Mouse (Mus musculus): ENCODE measurements around the gene Susd4.
A peak's percentile ranks its signal among the peaks of the same experiment; 100 is the strongest.

Gene Susd4

DNA sequence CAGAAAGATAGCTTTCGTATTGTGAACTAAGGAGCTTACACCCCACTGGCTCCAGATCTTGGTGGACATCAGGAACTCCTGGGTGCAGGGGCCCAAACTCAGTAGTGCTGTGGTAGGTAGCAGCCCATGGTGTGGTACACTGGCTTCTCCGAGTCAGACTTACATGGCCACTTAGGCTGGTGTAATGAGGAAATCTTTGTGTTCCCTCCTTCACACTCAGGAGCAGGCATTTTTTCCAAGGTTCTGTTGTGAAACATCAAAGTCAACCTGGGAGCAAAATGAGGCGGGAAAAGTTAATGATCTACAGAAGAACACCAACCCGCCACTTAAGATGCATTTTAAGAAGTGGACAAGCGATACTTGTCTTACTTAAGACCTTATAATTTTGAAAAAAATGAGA lies 21.8 kb downstream of the Susd4 start:
- DNase-seq (ENCODE audit: extremely low read depth, low read depth, low spot score): no peak

DNA sequence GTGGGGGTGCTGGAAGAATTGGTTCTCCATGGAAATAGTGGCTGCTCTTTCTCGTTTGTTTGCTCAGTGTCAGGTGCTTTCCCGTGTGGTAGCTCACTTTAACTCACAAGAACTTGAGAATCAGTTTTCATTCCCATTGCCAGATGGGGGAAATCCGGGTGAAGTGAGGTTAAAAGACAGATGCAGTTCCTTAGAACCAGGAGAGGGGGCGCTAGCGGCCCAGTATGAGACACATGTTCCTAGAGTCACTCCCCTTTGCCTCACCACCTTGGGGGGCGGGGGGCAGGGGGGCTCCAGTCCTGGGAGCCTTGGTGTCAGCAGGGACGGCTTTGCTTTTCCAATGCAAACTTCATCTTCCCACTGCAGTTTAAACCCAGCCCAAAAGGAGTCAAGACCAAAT lies 23.4 kb downstream of the Susd4 start:
- no peak for DNase-seq (ENCODE audit: extremely low read depth, low read depth, low spot score)

DNA sequence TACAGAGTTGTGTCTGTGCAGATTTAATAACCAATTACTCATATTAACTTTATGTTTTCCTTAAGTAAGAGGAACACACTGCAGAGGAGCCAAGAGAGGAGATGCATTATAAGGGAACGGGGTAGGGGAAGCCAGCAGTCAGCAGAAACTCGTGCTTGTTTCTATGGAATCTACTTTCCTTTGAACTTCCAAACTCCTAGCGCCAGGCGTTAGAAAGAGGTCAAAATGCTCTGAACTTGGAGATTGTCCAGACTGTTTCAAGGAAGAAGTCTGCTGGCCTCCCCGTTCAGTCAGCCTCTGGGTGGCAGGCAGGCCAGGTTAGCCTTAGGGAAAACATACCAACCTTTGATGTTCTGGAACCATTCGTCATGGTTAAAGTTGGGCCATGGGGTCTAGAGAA lies 25.2 kb downstream of the Susd4 start:
- DNase-seq (ENCODE audit: extremely low read depth, low read depth, low spot score): no peak

DNA sequence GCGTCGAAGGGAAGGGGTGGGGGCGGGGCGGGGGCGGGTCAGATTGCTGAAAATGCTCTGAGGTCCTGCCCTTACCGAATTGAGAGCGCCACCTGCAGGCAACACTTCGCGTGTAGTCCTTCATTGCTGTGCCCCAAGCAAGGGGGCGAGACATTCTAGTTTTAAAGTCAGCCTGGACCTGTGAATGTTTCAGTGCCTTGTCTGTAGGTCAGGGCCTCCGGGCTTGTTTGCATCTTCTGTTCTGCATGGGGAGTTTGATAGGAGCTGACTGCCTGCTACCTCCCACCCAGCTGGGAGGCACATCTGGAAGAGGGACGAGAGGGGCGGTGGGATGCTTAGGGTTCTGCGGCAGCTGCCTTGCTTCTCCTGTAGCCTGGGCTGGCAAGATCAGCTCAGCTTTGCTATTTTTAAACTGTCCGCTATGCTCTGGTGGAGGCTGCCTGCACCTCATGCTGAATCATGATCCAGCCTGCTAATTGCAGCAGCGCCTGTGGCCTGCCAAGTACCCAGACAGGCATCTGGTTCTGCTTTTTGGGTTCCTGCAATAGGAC lies 28.9 kb downstream of the Susd4 start:
- DNase-seq (ENCODE audit: extremely low read depth, low read depth, low spot score): no peak

DNA sequence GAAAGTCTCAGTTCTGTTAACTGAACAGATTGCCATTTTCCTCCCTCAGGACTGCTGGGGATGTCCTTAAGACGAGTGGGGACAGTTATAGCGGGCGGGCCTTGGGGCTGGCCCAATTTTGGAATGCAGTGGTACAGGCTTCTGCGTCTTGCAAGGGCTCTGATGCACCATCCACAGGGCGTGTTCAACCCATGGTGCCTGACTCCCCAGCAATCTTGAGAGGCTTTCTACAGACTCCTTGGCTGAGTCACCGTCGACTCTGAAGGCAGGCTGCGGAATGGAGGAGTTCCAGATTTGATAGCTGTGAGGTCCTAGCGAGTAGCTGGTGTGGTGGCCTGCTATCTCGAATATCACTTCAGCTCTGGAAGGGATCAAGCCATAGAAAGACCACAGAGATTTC lies 30.6 kb downstream of the Susd4 start:
- no peak for DNase-seq (ENCODE audit: extremely low read depth, low read depth, low spot score)

DNA sequence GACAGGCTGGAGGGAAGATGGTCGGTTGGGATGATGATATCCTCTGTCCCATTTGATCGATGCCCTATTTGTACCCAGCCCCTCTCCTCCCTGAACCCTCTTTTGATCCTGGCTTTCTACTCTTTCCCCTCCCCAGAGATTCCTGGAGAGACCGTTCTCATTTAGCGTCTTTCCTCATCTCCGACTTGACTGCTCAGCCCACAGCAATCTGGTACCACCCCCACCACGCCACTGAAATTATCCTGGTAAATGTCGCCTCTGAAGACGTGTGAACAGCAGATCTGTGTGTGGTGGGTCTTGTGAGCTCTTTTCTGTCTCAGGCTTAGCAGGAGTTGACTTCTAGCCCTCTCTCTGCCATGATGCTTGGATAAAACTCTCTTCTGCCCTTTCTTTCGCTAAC lies 31.0 kb downstream of the Susd4 start:
- no peak for DNase-seq (ENCODE audit: extremely low read depth, low read depth, low spot score)

DNA sequence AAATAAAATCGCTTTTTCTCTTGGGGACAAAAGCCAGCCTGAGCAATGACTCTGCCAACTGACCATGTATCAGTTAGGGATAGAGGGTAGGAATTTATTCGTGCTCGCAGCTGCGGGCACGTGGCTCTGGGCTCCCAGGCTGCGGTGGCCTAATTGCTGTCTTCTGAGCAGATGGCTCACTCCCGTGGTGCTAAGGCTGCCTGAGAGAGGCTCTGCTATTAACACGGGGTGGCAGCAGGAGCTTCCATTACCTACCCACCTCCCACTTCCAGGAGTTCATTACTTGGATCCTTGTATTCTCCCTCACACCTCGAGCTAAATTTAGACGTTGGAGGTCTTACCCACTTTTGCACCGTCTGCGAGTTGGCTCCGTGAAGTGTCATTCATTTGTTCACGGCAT lies 33.4 kb downstream of the Susd4 start:
- no peak for DNase-seq (ENCODE audit: extremely low read depth, low read depth, low spot score)

DNA sequence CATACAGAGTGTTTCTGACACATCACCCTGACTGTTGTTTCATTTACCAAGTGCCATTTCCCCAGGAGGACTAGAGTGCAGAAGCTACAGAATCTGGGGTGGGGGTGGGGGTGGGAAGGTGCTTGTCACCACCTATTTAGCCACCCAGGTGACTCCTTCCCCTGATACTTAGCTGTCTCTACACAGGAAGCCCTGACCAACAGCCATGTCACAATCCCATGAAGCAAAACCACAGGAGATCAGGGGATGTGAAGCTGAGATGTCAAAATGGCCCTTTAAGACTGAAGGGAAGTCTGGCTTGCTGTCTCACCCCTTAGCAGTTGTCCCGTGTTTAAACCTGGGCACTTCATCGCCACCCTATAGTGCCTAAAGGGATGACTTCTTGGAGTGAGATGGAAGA lies 37.9 kb downstream of the Susd4 start:
- no peak for DNase-seq (ENCODE audit: extremely low read depth, low read depth, low spot score)

DNA sequence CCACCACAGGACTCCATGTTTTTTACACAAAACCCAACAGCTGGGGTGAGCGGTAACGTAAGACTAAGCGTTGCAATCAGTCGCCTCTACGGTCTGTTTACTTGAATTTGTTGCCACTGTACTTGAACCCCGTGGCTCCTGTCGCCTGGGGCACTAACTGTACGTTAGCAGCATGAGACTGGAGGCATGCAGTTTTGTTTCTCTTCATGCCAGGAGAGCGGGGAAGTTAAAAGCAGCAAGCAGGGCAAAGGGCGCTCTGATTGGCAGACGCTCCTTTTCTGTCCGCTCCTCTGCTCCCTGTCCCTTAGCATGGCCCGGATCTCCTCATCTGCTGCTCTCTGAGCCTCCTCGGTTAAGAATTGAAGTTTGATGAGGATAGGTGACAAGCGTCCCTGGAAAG lies 39.2 kb downstream of the Susd4 start:
- DNase-seq (ENCODE audit: extremely low read depth, low read depth, low spot score): no peak

DNA sequence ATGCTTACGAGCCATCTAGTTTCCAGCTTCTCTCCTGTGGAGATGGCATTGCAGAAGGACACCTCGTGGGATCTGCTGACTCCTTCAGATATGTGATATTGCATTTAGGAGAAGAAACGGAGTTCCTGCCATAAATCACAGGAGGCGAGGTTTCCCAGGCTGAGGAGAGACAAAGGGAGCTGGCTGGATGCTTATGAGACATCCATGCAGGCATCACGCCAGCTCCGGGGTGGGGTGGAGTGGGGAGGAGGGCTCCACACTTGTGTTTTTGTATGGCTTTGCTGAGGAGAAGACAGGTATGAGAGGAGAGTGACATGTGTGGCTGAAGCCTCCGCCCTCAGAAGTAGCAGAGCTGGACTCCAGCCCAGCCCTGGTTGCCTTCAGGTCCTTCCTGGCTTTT lies 50.3 kb downstream of the Susd4 start:
- no peak for DNase-seq (ENCODE audit: extremely low read depth, low read depth, low spot score)

DNA sequence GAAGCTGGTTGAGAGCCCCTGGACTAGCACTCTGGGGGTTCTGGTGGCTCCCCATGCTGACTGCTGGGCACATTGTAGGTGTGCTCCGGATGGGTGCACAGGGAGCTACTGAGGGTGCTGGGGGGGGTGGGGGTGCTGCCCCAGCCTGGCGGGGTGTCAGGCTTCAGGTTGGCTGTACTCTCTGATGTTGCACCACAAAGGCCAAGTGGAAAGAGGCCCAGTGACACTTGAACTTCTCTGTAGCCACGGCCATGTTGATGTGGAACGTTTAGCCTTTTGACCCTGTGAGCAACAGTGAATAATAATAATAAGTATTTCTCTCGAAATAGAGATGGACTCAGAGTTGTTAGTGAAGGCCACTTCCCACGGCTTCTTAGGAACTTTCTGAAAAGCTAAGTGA lies 50.9 kb downstream of the Susd4 start:
- no peak for DNase-seq (ENCODE audit: extremely low read depth, low read depth, low spot score)

DNA sequence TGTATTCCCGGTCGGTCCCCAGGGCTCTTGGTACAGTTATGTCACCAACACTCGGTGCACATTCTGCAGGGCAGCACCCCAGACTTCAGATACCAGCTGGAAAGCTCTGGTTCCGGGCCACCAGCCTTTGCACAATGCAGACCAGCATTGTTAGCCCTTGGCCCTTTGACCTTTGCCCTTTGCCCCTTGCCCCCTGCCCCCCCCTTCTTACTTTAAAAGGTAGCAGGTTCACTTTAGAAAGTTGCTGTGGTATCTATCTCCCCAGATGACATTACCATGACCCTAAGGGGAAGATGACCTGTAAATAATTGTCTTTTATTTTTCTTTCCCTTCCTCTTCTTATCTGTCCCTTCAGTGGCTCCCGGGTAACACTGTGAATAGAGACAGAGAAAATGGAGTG lies 53.4 kb downstream of the Susd4 start:
- no peak for DNase-seq (ENCODE audit: extremely low read depth, low read depth, low spot score)

DNA sequence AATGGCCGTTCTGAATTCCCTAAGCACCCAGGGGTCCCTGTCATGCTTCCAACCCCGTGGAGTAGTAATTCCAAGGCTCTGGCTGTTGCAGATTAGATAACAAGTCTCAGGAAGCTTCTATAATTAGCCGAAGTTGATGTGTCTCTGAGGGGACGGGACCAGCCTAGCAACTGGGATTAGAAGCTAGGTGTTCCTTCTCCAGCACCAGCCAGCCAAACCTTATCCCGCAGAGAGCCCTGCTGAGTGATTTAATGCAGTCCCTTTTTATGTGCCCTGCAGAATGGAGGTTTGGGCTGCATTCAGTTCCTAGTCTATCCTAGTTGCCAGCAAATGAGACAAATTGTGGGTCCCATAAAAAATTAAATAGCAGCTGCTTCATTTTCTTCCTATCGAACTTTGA lies 54.0 kb downstream of the Susd4 start:
- DNase-seq (ENCODE audit: extremely low read depth, low read depth, low spot score): no peak

DNA sequence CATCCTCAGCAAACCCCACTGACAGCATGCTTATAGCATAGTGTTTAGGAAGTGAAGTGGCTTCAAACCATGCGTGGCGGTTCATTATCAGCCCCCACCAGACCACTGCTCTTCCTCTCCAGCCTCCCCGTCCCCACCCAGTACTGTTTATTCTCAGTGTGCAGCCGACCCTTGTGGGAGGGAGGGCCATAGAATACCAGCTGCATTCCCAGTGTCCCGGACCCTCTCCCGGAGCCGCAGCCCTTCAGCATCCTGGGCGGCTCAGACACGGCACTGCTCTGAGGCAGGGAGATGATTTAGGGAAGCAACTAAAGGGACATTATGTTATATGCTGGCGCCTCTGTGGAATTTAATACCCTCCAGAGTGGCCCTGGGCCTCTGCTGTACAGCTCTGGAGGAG lies 55.3 kb downstream of the Susd4 start:
- no peak for DNase-seq (ENCODE audit: extremely low read depth, low read depth, low spot score)

DNA sequence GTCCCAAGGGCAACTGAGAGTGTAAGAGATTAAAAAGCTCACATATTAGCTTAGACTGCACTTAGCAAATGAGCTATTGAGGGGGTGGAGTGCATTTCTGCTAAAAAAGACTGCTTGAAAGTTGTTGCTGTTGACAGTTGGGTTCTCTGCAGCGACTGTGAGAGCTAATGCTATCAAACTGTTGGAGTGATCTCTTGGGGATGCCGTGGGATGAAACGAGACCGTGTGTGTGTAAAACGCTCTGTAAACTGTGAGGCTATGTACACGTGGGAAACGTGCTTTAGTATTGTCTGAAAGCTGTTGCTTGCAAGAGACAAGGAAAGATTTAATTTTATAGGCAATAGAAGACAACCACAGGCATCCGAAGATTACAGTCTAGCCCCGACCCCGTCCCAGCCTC lies 59.1 kb downstream of the Susd4 start:
- no peak for DNase-seq (ENCODE audit: extremely low read depth, low read depth, low spot score)

DNA sequence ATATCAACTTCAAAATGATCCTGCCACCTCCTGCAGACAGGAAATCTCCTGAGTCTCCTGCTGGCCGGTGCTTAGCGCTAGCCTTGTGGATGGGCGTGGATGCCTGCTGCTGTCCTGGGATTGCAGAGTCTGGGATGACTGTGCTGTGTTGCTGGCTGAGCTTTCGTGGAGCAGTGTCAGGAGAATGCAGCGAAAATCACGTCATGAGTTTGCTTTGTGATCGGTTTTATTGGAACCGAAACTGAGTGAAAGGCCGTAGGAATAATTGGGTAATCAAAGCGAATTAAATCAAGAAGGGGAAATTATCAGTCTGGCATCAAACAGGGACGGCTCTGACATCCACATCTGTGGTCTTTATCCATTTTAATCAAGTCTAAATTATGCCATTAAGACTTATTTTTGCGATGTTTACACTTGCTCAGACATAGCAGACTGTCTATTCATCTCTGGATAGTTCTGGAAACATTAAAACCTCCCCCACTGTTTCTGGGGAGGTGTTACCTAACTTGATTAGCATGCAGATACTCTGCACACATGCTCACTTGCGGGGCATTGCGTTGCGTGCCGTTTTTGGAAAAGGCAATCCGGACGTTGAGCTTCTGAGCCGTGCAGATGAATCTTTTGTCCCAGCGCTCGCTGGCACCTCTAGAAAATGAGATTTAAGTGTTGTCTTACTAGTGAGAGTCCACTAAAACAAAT lies 60.2 kb downstream of the Susd4 start:
- DNase-seq (ENCODE audit: extremely low read depth, low read depth, low spot score): no peak

DNA sequence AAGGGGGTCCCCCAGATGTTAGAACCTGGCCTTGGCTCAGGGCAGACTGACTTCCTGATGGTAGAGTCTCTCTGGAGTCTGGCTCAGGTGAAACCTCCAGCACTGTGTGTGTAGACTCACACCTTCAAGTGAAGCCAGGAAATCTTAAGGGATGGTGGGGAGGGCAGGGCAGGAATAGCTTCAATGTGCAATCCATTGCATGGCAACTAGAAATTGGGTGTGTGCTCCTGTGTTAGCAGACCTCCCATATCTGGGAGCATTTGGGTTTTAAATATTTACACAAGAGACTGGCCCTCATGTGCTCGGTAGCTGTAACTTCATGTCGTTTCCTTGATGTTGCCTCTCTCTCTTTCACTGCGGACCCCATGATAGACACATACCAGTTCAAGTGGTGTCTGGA lies 62.9 kb downstream of the Susd4 start:
- no peak for DNase-seq (ENCODE audit: extremely low read depth, low read depth, low spot score)

DNA sequence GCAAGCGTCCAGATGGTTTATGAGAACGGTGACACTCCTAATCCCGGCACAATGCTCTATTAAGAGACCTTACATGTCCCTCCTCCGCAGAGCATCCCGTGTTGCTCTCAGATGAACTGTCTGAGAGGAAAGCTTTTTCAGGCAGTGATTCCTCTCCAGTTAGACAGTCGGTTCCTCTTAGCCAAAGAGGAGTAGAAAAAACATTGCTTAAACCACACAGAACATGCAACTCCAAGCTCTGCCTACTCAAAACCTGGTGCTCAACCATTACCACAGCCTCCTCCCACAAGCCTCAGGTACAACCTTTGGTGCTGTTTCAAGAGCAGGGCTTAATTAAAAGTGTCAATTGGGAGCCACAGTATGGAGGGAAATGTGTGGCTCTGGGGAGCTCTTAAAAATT lies 74.4 kb downstream of the Susd4 start:
- DNase-seq (ENCODE audit: extremely low read depth, low read depth, low spot score): peak; percentile 1

DNA sequence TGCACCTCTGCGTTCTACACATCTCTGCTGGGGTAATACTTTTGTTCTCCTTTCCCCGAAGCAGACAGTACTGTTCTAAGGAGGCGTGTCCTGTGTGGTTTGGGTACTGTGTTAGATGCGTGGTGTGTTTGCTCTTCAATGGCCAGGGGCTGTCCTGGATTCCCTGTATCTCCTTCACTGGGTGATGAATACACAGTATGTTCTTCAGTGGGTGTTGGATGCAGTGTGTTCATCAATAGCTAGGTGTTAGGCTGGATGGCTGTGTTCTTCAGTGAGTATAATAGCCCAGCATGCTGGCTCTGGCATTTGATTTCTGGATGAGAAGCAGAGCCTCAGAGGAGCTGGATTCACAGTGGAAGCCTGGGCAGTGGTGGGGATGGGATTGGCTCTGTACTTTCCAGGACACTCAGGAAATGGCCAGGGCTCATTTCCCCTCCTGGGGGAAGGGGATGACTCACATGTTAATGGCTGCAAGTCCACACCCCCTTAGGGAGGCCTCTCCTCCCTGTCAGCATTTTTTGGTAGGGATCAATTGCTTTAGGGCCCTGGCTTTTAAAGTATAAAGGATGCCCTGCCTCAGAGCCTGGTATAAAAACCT lies 75.8 kb downstream of the Susd4 start:
- DNase-seq (ENCODE audit: extremely low read depth, low read depth, low spot score): no peak

DNA sequence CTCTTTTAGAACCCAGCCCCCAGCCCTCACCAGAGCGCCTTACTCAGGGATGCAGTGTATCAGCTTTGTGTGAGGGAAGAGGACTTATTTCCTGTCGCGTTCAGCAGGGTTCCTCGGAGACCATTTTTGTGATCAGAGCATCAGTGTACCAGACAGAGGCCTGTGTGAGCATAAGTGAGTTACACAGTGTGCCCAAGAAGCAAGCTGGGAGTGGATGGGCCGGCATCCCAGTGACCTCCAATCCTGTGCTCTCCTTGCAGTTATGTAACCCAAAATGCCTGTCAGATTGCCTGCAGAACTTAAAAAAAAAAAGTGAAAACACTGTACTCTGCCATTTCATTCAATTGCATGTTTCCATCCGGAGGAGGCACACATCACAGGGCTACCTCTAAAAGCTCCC lies 76.4 kb downstream of the Susd4 start:
- no peak for DNase-seq (ENCODE audit: extremely low read depth, low read depth, low spot score)

DNA sequence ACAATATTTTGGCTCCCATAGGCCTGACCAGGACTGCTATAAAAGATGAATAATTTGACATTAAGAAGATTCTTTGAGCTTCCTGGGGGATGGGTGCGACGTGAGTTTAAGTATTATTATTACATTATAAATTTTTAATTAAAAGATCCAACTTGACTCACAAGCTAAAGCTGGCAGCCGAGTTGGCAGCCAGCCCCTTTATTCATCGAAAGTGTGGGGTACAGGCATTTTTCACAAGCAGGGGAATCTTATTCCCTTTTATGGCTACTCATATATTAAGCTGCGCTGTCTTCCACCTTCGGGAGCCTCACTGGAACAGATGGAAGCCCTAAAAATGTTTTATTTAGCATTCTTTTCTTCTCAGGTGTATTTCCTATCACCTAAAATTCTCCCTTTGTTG lies 76.9 kb downstream of the Susd4 start:
- no peak for DNase-seq (ENCODE audit: extremely low read depth, low read depth, low spot score)

DNA sequence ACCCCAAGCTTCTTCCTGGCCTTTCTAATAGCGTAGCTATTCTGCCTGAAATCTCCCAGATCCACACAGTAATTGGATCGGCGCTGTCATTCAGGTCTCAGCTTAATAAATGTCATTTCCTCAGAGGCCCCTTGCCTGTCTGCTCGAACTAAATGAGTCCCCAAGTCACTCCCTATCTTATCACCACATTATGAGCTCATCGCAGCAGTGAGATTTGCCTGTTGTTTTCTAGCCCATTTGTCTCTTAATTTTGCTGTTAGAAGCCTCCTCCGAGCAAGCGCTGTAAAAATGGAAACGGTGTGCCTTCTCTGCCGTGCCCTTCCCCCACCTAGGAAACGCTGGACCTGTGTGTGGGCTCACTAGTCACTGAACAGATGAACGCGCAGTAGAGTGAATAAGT lies 85.9 kb downstream of the Susd4 start:
- DNase-seq (ENCODE audit: extremely low read depth, low read depth, low spot score): no peak

DNA sequence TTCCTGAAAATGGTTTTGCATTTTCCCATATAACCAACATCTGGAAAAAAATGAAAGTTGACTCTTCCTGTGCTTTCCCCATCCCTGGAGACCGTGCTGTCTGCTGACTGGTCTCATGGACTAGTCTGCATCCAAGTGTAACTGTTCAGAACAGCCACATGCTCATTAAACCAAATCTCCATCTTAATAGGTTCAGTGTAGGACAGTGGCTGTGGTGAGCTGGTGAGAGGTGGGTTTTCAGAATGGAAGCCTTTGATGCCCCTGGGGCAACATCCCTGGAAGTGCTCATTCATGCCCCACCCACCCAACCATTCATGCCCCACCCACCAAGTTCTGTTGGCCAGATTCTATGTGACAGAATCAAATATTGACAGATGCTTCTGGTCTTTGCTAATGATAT lies 86.4 kb downstream of the Susd4 start:
- no peak for DNase-seq (ENCODE audit: extremely low read depth, low read depth, low spot score)

All from fat pad, adult 2 months (tissue).